Mouse (Mus musculus): Measurements from ENCODE around the gene Map2k1. TPM values are rescaled to one million over a fixed set of nuclear protein-coding genes. Genes with fewer than 3 reads are reported as not detected.
A peak's percentile ranks its signal among the peaks of the same experiment; 100 is the strongest.
"Not testable (repeated sequence)": the region's sequence is repeated elsewhere in the genome, so short reads cannot be mapped to it uniquely, and the experiment has no call there.

Map2k1 gene
- polyA plus RNA-seq, 1 experiment, result 67.3 TPM

- H3K36me3 ChIP-seq (ENCODE audit: control insufficient read depth, insufficient read depth), result peaks cover 41% of the 10 kb centered on the region
- peak overlapping the region; percentile 68 for H3ac ChIP-seq (ENCODE audit: control insufficient read depth, insufficient read length)
- H3K4me3 ChIP-seq, result peak overlapping the region; percentile 99
- TF ChIP-seq POLR2AphosphoS2 (IDR thresholded peaks at IDR 0.05; ENCODE audit: insufficient read length, low read depth) (no peak), SRF (IDR thresholded peaks at IDR 0.05; ENCODE audit: control insufficient read depth, insufficient read length, low read depth) (no peak), E2F4 (IDR thresholded peaks at IDR 0.05; ENCODE audit: insufficient read depth) (no peak), MYOG (IDR thresholded peaks at IDR 0.05; ENCODE audit: control insufficient read depth in 1 of 3, insufficient read depth in 1 of 3, insufficient read length in 2 of 3, low read depth in 2 of 3) (no peak), MAX (IDR thresholded peaks at IDR 0.05; ENCODE audit: low read depth) (no peak), CEBPB (IDR thresholded peaks at IDR 0.05; ENCODE audit: insufficient read depth, poor library complexity, severe bottlenecking) (no peak), POLR2A (IDR thresholded peaks at IDR 0.05; ENCODE audit: insufficient read length, low read depth) (no peak), TCF12 (IDR thresholded peaks at IDR 0.05; ENCODE audit: insufficient read depth, poor library complexity, severe bottlenecking) (no peak), REST (IDR thresholded peaks at IDR 0.05; ENCODE audit: insufficient read depth, insufficient read length) (no peak), MYOD1 (IDR thresholded peaks at IDR 0.05; ENCODE audit: control insufficient read depth in 1 of 3, insufficient read length in 2 of 3, low read depth in 2 of 3) (no peak), USF1 (IDR thresholded peaks at IDR 0.05; ENCODE audit: low read depth) (no peak), TCF3 (IDR thresholded peaks at IDR 0.05; ENCODE audit: insufficient read length, low read depth) (no peak)
- peaks cover 57% of the 10 kb centered on the region for H3K79me2 ChIP-seq (ENCODE audit: control insufficient read depth, insufficient read depth)
- H3K4me2 ChIP-seq (ENCODE audit: low read depth), result peak overlapping the region; percentile 92
- H3K27me3 ChIP-seq (ENCODE audit: control insufficient read depth, insufficient read depth, insufficient read length), result no peaks in the 10 kb centered on the region
Measured at GRCm38 (mm10) chr9:64173666-64174220, 79.7 kb downstream of the Map2k1 start.

- Histone ChIP-seq H3K79me2 (ENCODE audit: control insufficient read depth, insufficient read depth) (peaks cover 57% of the 10 kb centered on the region), H3ac (ENCODE audit: control insufficient read depth, insufficient read length) (peak within 1 kb of the TSS; percentile 68), H3K4me2 (ENCODE audit: low read depth) (peak within 1 kb of the TSS; percentile 92), H3K4me3 (peak within 1 kb of the TSS; percentile 99), H3K36me3 (ENCODE audit: control insufficient read depth, insufficient read depth) (peaks cover 34% of the 10 kb centered on the region), H3K27me3 (ENCODE audit: control insufficient read depth, insufficient read depth, insufficient read length) (no peaks in the 10 kb centered on the region)
- TF ChIP-seq REST (IDR thresholded peaks at IDR 0.05; ENCODE audit: insufficient read depth, insufficient read length) (peak; percentile 27), POLR2A (IDR thresholded peaks at IDR 0.05; ENCODE audit: insufficient read length, low read depth) (peak; percentile 88), CEBPB (IDR thresholded peaks at IDR 0.05; ENCODE audit: insufficient read depth, poor library complexity, severe bottlenecking) (no peak), E2F4 (IDR thresholded peaks at IDR 0.05; ENCODE audit: insufficient read depth) (peak; percentile 98), USF1 (IDR thresholded peaks at IDR 0.05; ENCODE audit: low read depth) (no peak), MAX (IDR thresholded peaks at IDR 0.05; ENCODE audit: low read depth) (no peak), TCF3 (IDR thresholded peaks at IDR 0.05; ENCODE audit: insufficient read length, low read depth) (no peak), MYOD1 (IDR thresholded peaks at IDR 0.05; ENCODE audit: control insufficient read depth in 1 of 3, insufficient read length in 2 of 3, low read depth in 2 of 3) (no peak), MYOG (IDR thresholded peaks at IDR 0.05; ENCODE audit: control insufficient read depth in 1 of 3, insufficient read depth in 1 of 3, insufficient read length in 2 of 3, low read depth in 2 of 3) (no peak), POLR2AphosphoS2 (IDR thresholded peaks at IDR 0.05; ENCODE audit: insufficient read length, low read depth) (peak; percentile 95), TCF12 (IDR thresholded peaks at IDR 0.05; ENCODE audit: insufficient read depth, poor library complexity, severe bottlenecking) (no peak), SRF (IDR thresholded peaks at IDR 0.05; ENCODE audit: control insufficient read depth, insufficient read length, low read depth) (no peak)
Measured at GRCm38 (mm10) chr9:64172816-64173665, 80.4 kb downstream of the Map2k1 start, which contains the start of the genes Zwilch and Rpl4. Zwilch (minus strand) TSS chr9:64173104. Rpl4 (plus strand) TSS chr9:64173375.

GRCm38 (mm10) chr9:64172145-64172815 lies 81.2 kb downstream of the Map2k1 start:
- H3K36me3 ChIP-seq (ENCODE audit: control insufficient read depth, insufficient read depth), result peaks cover 27% of the 10 kb centered on the region

GRCm38 (mm10) chr9:64169967-64170366 lies 83.5 kb downstream of the Map2k1 start:
- H3K27me3 ChIP-seq (ENCODE audit: control insufficient read depth, insufficient read depth, insufficient read length); H3ac ChIP-seq (ENCODE audit: control insufficient read depth, insufficient read length); H3K36me3 ChIP-seq (ENCODE audit: control insufficient read depth, insufficient read depth); H3K4me2 ChIP-seq (ENCODE audit: low read depth); H3K4me3 ChIP-seq: not testable (repeated sequence)
- peaks cover 39% of the 10 kb centered on the region for H3K79me2 ChIP-seq (ENCODE audit: control insufficient read depth, insufficient read depth)

More at GRCm38 (mm10) chr9:64172145-64172815, 81.2 kb downstream of the Map2k1 start:
- Histone ChIP-seq H3K27me3 (ENCODE audit: control insufficient read depth, insufficient read depth, insufficient read length) (no peaks in the 10 kb centered on the region), H3K4me3 (peak overlapping the region; percentile 99), H3ac (ENCODE audit: control insufficient read depth, insufficient read length) (peak overlapping the region; percentile 68), H3K4me2 (ENCODE audit: low read depth) (peak overlapping the region; percentile 73), H3K79me2 (ENCODE audit: control insufficient read depth, insufficient read depth) (peaks cover 57% of the 10 kb centered on the region)
- TF ChIP-seq USF1 (IDR thresholded peaks at IDR 0.05; ENCODE audit: low read depth) (no peak), MYOD1 (IDR thresholded peaks at IDR 0.05; ENCODE audit: control insufficient read depth in 1 of 3, insufficient read length in 2 of 3, low read depth in 2 of 3) (no peak), CEBPB (IDR thresholded peaks at IDR 0.05; ENCODE audit: insufficient read depth, poor library complexity, severe bottlenecking) (no peak), TCF12 (IDR thresholded peaks at IDR 0.05; ENCODE audit: insufficient read depth, poor library complexity, severe bottlenecking) (no peak), MYOG (IDR thresholded peaks at IDR 0.05; ENCODE audit: control insufficient read depth in 1 of 3, insufficient read depth in 1 of 3, insufficient read length in 2 of 3, low read depth in 2 of 3) (no peak), POLR2A (IDR thresholded peaks at IDR 0.05; ENCODE audit: insufficient read length, low read depth) (no peak), E2F4 (IDR thresholded peaks at IDR 0.05; ENCODE audit: insufficient read depth) (no peak), SRF (IDR thresholded peaks at IDR 0.05; ENCODE audit: control insufficient read depth, insufficient read length, low read depth) (no peak), MAX (IDR thresholded peaks at IDR 0.05; ENCODE audit: low read depth) (no peak), TCF3 (IDR thresholded peaks at IDR 0.05; ENCODE audit: insufficient read length, low read depth) (no peak), REST (IDR thresholded peaks at IDR 0.05; ENCODE audit: insufficient read depth, insufficient read length) (no peak), POLR2AphosphoS2 (IDR thresholded peaks at IDR 0.05; ENCODE audit: insufficient read length, low read depth) (no peak)

All from myocyte (in vitro differentiated cells).